Mouse (Mus musculus) embryonic facial prominence, embryonic 11.5 days (tissue): ENCODE measurements at regions not wholly inside any gene's neighbourhood (a gene's known extent, or its start where the extent isn't known, plus 50 kb on each side); places are given as distances from the start of the nearest gene placed in this dataset.

Source experiments
- ATAC-seq: fragments of 200-750 bp; cut with Nextera tagmentation; replicated peaks from 2 replicates; pipeline ENCODE4 v1.8.0; 2017; ENCODE audit warnings: low read depth; ENCODE audit not compliant: insufficient number of reproducible peaks, low FRiP score, low TSS enrichment
- DNase-seq: peaks from one replicate; pipeline ENCODE4 v3.0.0-alpha.2; 2015; ENCODE audit warnings: low spot score
- H3K27ac ChIP-seq: fragments of 300-500 bp; sonication (generic); replicated peaks from 2 replicates; pipeline ENCODE4 v1.5.1; 2014; ENCODE audit warnings: mild to moderate bottlenecking, low read depth, low read length, control low read depth
- H3K27me3 ChIP-seq: fragments of 300-500 bp; sonication (generic); 2 replicates; pipeline ENCODE4 v1.6.1; 2014; ENCODE audit warnings: mild to moderate bottlenecking, low read length, moderate library complexity, mixed read lengths; ENCODE audit not compliant: control insufficient read depth, insufficient read depth
- H3K36me3 ChIP-seq: fragments of 300-500 bp; sonication (generic); replicated peaks from 2 replicates; pipeline ENCODE4 v1.6.1; 2014; ENCODE audit warnings: low read depth, mild to moderate bottlenecking, low read length, moderate library complexity, mixed read lengths; ENCODE audit not compliant: control insufficient read depth, insufficient read depth
- H3K4me1 ChIP-seq: fragments of 300-500 bp; sonication (generic); 2 replicates; pipeline ENCODE4 v1.6.1; 2014; ENCODE audit warnings: low read length, mixed read lengths; ENCODE audit not compliant: control insufficient read depth, insufficient read depth
- H3K4me2 ChIP-seq: fragments of 300-500 bp; sonication (generic); 2 replicates; pipeline ENCODE4 v1.6.1; 2014; ENCODE audit warnings: low read depth, mild to moderate bottlenecking, control low read depth, low read length, moderate library complexity
- H3K4me3 ChIP-seq: fragments of 300-500 bp; sonication (generic); 2 replicates; pipeline ENCODE4 v1.5.1; 2014; ENCODE audit warnings: low read depth, low read length, control low read depth
- H3K9ac ChIP-seq: fragments of 300-500 bp; sonication (generic); replicated peaks from 2 replicates; pipeline ENCODE4 v1.6.1; 2014; ENCODE audit warnings: mild to moderate bottlenecking, control low read depth, low read length
- H3K9me3 ChIP-seq: fragments of 300-500 bp; sonication (generic); replicated peaks from 2 replicates; pipeline ENCODE4 v1.6.1; 2016; ENCODE audit warnings: mild to moderate bottlenecking, low read length, inconsistent platforms, mixed read lengths; ENCODE audit not compliant: control insufficient read depth
- WGBS: fragments of 180-500 bp; shearing (Covaris S2); extraction: QIAGEN DNeasy Blood & Tissue Kit; methylation state at CpG from one replicate; pipeline ENCODE4 v1.1.7; 2014; 5-methylcytosine and 5-hydroxymethylcytosine counted together

DNA sequence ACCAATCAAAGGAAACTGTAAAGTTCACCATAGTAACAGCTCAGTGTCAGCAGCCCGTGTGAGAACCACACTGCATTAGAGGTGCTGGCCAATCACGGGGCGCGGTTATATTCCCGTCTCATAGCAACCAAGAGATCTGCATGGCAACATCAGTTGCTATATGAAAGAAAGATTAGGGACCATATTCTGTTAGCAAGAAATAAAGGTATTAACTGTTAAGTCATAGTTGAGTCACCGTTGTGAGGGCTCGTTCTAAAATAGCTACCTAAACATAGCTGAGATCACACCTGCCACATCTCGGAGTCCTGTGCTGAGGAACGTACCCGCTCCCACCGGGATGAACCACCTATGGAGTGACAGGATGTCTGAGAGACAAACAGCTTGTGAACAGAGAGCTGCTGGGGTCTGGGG is 103.2 kb upstream of the Peli1 start:
- DNase-seq (no peak), ATAC-seq (no peak)
- Histone ChIP-seq H3K36me3 (no peaks in the 10 kb centered on the region), H3K4me1 (no peaks in the 10 kb centered on the region), H3K9ac (no peak overlapping the region), H3K4me2 (no peak overlapping the region), H3K9me3 (no peaks in the 10 kb centered on the region), H3K27ac (no peak overlapping the region), H3K27me3 (no peaks in the 10 kb centered on the region), H3K4me3 (no peak overlapping the region)
- WGBS, result 88% methylated on average over 11 of the region's 11 CpGs

DNA sequence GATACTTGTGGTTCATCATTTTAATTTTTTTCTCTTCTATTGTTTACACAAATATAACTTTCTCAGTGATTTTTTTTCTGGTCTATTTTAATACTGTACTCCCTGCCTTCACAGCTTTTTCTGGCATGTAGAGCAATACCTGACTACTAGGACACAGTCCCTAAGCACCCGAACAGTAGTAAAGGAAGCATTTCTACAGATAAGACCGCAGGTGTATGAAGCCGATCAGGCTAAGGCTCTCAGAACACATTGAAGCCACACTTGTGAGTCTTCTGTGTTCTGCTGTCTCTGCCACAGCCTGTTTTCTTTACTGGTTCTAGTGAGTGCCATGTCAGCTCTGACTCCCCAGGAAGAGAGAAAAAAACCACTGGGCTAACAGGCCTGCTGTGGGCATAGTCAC is 102.2 kb upstream of the Peli1 start:
- H3K27ac ChIP-seq, result no peak overlapping the region
- DNase-seq, result no peak
- H3K4me1 ChIP-seq, result no peaks in the 10 kb centered on the region
- H3K4me2 ChIP-seq, result no peak overlapping the region
- H3K9me3 ChIP-seq, result no peaks in the 10 kb centered on the region
- ATAC-seq, result no peak
- H3K4me3 ChIP-seq, result no peak overlapping the region
- WGBS, result 91% methylated on average over 3 of the region's 3 CpGs
- no peaks in the 10 kb centered on the region for H3K36me3 ChIP-seq
- no peaks in the 10 kb centered on the region for H3K27me3 ChIP-seq
- no peak overlapping the region for H3K9ac ChIP-seq

DNA sequence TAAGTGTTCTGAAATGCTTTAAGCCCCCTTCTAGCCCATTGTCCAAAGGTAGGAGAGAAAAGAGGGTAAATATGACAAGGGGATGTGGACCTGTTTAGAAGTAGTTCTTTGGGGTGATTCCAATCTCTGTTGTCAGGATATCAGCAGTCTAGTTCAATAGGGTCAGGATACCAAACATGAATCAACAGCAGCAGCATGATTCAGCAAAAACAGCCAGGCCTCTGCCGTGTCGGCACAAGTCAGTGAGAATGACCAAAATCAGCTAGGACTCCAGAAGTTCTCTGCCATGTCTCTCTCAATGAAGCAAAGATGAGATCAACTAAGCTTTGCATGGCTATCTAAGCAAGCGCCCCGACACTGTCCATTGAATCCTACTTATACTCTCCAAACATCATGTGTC is 97.5 kb upstream of the Peli1 start:
- Histone ChIP-seq H3K27ac (no peak overlapping the region), H3K4me3 (no peak overlapping the region), H3K4me1 (no peaks in the 10 kb centered on the region), H3K9me3 (no peaks in the 10 kb centered on the region), H3K27me3 (no peaks in the 10 kb centered on the region), H3K4me2 (no peak overlapping the region), H3K36me3 (no peaks in the 10 kb centered on the region), H3K9ac (no peak overlapping the region)
- no peak for ATAC-seq
- WGBS, result 93% methylated on average over 4 of the region's 4 CpGs
- DNase-seq, result no peak

DNA sequence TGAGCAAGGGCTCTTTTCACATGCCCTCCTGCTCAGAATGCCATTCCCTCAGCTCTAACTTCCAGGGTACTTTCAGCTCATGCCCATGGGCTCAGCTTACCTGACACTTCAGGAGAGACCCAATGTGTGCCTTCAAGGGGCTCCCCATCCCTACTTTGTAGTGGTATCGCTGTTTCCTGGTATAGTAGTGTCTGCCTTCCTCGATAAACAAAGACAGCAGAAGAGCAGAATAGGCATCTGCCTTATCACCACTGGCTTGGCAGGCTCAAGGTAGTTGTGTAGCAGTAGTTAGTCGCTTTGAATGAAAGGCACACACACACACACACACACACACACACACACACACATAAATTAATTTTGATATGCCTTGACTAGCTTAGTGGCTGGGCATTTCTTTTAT is 89.7 kb upstream of the Peli1 start:
- ATAC-seq (no peak), DNase-seq (no peak)
- Histone ChIP-seq H3K36me3 (no peaks in the 10 kb centered on the region), H3K4me1 (no peaks in the 10 kb centered on the region), H3K4me3 (no peak overlapping the region), H3K27me3 (no peaks in the 10 kb centered on the region), H3K27ac (no peak overlapping the region), H3K9ac (no peak overlapping the region), H3K9me3 (no peaks in the 10 kb centered on the region), H3K4me2 (no peak overlapping the region)
- 86% methylated on average over 3 of the region's 3 CpGs for WGBS

DNA sequence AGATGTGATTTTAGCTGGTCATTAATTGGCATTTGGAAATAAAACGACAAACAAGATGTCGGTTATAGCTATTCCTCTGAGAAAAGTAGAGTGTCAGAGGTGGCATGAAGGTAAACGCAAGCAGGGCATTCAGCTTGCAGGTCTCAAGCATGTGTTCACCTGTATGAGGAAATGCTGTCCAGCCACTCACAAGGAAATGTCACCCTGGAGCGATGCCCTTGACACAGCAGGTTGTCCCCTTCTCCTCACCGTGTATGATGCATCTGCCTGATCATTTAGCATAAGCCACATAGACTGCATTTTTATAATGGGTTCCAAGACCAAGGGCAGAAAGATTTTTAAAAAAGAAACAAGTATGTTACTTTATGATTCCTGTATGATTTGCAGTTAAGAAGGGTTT is 83.9 kb upstream of the Peli1 start:
- no peak overlapping the region for H3K9ac ChIP-seq
- no peak overlapping the region for H3K4me2 ChIP-seq
- H3K27me3 ChIP-seq, result no peaks in the 10 kb centered on the region
- 93% methylated on average over 5 of the region's 5 CpGs for WGBS
- H3K4me1 ChIP-seq, result no peaks in the 10 kb centered on the region
- ATAC-seq (no peak), DNase-seq (no peak)
- no peak overlapping the region for H3K4me3 ChIP-seq
- no peaks in the 10 kb centered on the region for H3K9me3 ChIP-seq
- no peaks in the 10 kb centered on the region for H3K36me3 ChIP-seq
- no peak overlapping the region for H3K27ac ChIP-seq

DNA sequence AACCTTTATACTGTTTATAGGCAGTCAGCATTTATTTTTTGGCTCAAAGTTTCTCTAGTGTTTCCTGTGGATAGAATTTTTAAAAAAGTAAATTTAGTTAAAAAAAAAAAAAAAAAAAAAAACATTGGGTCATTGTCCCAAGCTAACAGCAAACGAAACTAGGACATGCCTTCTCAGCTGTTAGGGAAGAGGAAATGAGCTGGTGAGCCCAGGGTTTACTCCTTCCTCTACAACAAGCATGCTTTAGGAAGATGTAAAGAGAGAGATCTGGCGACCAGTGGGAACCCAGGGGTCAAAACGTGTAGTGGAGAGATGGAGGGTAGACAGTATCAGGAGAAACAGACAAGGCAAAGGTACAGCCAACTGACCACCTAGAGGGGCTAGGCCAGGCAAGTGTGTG is 81.6 kb upstream of the Peli1 start:
- Histone ChIP-seq H3K36me3 (no peaks in the 10 kb centered on the region), H3K9ac (no peak overlapping the region), H3K4me2 (no peak overlapping the region), H3K4me3 (no peak overlapping the region), H3K27me3 (no peaks in the 10 kb centered on the region), H3K9me3 (no peaks in the 10 kb centered on the region), H3K4me1 (no peaks in the 10 kb centered on the region), H3K27ac (no peak overlapping the region)
- WGBS, result 81% methylated on average over 3 of the region's 3 CpGs
- ATAC-seq, result no peak
- DNase-seq, result no peak

DNA sequence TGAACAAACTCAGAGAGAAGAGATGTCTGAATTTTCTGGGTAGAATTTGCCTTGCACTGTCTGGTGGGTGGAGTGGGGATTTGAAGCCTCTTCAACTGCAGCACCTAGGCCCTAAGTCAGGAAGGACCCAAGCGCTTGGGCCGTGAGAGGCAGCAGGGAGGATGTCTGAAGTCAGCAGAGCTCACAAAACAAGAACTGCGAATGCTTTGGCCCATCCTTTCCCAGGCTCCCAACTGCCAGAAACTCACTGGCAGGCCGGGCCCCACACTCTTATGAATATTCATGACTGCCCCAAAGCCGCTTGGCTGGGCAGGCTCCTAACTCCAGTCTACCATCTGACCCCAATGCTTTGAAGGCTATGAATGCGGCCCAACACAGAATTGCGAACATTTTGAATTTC is 80.2 kb upstream of the Peli1 start:
- DNase-seq (peak; percentile 17), ATAC-seq (no peak)
- Histone ChIP-seq H3K9ac (no peak overlapping the region), H3K36me3 (no peaks in the 10 kb centered on the region), H3K9me3 (no peaks in the 10 kb centered on the region), H3K27ac (no peak overlapping the region), H3K4me1 (no peaks in the 10 kb centered on the region), H3K4me2 (no peak overlapping the region), H3K27me3 (no peaks in the 10 kb centered on the region), H3K4me3 (no peak overlapping the region)
- WGBS, result 38% methylated on average over 7 of the region's 7 CpGs

DNA sequence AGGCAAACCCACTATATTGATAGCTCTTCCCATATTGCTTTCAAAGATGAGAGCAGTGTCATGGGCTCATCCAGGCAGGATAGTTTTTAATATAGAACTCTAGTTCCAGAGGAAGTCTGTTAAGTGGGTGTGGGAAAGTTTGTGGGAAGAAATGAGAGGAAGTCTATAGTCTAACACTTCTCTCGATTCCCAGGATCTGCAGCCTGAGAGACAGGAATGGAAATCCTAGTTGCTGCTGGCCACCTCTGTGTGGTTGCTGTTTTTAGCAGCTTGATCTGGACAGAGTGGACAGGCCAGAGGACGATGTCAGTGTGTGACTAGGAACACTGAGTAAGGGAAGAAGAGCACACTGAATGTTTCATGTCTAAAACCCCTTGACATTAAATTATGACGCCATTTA is 76.8 kb upstream of the Peli1 start:
- Histone ChIP-seq H3K9ac (no peak overlapping the region), H3K27ac (no peak overlapping the region), H3K4me2 (no peak overlapping the region), H3K4me1 (no peaks in the 10 kb centered on the region), H3K9me3 (no peaks in the 10 kb centered on the region), H3K36me3 (no peaks in the 10 kb centered on the region), H3K4me3 (no peak overlapping the region), H3K27me3 (no peaks in the 10 kb centered on the region)
- ATAC-seq (no peak), DNase-seq (no peak)
- 80% methylated on average over 3 of the region's 3 CpGs for WGBS

DNA sequence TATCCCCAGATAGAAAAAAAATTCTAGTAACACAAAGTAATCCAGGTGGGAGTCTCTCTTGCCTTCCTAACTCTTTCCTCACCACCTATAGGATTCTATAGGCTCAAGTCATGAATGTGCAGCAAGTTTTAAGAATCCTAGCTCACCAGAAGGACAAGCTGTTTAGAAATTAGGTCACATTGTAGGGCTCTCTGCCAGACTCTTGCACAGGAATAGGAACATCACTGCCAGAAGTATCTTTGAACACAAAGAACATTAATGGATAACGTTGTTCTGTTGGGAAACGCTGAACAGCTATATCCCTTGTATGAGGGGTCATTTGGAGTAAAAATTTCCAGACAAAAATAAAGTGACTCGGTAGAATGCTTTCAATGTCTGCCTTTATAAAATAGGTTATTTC is 75.6 kb upstream of the Peli1 start:
- Histone ChIP-seq H3K27me3 (no peaks in the 10 kb centered on the region), H3K4me3 (no peak overlapping the region), H3K27ac (no peak overlapping the region), H3K4me2 (no peak overlapping the region), H3K9ac (no peak overlapping the region), H3K9me3 (no peaks in the 10 kb centered on the region), H3K4me1 (no peaks in the 10 kb centered on the region), H3K36me3 (no peaks in the 10 kb centered on the region)
- 89% methylated on average over 3 of the region's 3 CpGs for WGBS
- DNase-seq (no peak), ATAC-seq (no peak)
